Mouse (Mus musculus) retina, postnatal 7 days (tissue): ENCODE data around the gene Mal.
"Not testable (repeated sequence)": the region's sequence is repeated elsewhere in the genome, so short reads cannot be mapped to it uniquely, and the experiment has no call there.

ENCODE experiments used
- DNase-seq: peaks from one replicate; pipeline ENCODE4 v3.0.0-alpha.2; 2012; ENCODE audit warnings: low read depth, low spot score

The Mal gene

DNA sequence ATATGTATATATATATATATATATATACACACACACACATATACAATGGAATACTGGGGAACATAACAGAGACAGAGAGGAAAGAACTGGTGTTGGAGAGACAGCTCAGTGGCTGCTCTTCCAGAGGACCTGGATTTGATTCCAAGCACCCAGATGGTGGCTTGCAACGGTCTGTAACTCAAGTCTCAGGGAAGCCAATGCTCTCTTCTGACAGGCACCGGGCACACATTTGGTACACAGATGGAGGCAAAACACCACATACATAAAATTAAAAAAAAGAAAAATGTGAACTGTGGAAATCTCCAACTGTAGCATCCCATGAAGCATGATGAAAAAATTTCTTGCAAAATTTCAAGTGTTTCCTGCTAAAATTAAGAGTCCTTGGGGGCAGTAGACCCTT is 31.7 kb downstream of the Mal start:
- DNase-seq, result no peak

DNA sequence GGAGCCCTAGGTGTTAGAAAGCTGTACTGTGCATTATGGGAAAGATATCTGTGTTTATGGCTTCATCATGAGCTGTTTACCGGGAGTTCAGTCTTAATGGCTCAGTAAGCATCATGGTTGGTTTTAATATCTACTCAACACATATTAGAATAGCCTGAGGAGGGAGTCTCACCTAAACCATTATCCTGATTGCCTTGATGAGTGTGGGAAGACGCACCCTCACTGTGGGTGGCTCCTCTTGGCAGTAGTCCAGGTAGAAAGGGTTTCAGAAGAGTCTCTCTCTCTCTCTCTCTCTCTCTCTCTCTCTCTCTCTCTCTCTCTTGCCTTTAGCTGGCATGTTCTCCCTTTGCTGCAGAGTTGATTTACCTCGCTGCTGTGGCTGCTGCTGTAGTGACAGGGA is 34.4 kb downstream of the Mal start:
- no peak for DNase-seq

- no peak for DNase-seq
Observed at GRCm38 (mm10) chr2:127619311-127619710, 37.2 kb downstream of the Mal start.

DNA sequence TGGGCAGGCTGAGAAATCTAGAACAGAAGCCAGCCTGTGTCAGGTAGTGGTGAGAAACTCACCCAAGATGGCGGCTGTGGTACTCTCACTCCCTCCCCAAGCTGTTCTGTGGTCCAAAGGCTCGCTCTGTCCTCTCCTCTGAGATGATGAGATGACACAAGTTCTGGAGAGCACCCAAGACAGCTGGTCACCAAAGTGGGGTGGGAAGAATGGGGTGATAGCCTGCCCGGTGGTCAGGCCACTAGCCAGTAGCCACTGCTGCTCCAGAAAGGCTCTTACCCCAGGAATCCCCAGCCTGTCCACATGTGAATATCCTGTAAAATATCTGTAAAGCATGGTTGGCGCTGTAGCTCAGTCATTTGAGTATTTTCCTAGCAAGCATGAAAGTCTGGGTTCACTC is 44.2 kb downstream of the Mal start:
- no peak for DNase-seq

DNA sequence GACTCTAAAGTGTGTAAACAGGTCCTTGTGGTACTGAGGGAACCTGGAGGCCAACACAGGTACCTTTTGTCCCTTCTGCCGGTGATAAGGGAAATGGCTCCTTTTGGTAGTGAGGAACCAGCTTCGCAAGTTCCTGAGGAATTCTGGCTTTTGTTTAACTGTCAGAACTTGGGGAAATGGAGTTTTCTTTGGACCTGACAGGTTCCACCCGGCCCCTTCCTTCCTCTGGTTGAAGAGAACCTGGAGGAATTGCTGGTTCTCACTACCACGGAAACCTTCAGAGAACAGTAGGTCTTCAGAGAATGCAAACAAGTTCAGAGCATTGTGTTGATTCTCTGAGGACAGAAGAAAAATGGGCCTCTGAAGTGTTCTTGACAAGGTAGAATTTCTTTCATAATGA is 45.1 kb downstream of the Mal start:
- no peak for DNase-seq

- DNase-seq, result no peak
Observed at GRCm38 (mm10) chr2:127608986-127609385, 47.5 kb downstream of the Mal start.

DNA sequence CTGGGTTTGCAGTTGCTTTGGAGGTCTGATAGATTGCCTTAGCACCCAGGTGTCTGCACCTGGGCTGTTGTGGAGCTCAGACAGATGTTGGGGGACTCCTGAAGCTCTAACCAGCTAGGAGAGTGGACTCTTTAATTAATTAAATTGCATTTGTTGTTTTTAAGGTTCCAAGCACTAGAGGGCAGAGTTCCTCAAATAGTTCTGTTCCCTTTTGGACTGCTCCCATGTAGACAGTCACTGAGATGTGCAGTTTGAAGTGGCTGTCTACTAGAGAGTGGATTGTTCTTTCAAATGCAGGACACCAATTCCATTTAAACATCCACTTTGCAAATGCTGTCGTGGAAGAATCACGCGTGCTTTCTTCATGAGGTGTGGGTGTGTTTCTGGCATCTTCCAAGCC is 48.3 kb downstream of the Mal start:
- DNase-seq, result peak; percentile 36

DNA sequence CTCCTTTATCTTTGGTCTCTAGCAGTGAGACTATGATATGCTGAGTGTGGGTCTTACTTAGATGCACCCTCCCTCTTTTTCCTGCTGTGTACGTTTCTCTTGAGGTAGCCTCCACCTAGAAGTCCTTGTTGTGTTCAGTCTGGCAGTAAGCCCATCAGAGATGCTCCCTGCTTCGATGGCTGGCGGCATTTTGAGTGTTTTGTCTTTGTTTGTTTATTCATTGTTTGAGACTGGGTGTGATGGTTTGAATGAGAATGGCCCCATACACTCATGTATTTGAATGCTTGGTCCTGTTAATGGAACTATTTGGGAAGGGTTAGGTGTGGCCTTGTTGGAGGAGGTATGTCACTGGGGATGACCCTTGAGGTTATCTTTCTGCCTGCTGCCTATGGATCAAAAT is 51.3 kb downstream of the Mal start:
- no peak for DNase-seq

- DNase-seq, result not testable (repeated sequence)
Observed at GRCm38 (mm10) chr2:127603383-127603782, 53.1 kb downstream of the Mal start.

DNA sequence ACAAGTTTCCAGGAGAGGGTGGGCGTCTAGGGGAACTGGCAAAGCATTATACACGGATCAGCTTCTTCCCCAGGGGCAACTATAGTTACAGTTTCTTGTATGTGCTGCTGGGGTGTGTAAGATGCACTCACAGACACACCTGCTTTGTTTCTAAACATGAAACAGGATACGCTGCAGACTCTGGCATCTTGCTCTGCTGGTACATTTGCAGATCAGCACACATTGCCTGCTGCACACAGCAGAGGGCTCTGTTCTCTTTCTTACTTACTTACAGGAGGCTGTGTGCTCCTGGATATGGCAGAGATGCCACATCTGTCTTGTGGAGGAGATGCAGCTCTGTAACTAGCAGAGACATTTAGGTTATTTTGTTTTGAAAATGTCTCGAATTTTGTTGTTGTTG is 65.7 kb downstream of the Mal start:
- no peak for DNase-seq

DNA sequence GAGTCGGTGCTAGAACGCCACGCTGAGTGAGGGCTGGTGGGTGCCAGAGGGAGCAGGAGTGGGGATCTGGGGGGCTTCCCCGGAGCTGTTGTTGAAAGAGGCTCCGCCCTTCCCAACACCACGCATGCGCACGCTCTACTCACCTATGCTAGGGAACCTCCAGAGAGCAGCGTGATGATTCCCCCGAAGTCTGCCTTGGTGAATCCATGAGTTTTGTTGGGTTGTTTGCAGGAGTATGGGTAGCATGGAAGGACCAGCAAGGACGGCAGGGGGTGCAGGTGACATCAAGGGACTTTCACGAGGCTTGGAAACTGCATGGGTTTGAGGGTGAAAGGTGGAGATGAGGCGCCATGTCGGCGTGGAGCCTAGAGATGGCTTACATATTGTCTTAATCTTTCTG is 66.3 kb downstream of the Mal start:
- DNase-seq, result no peak

GRCm38 (mm10) chr2:127588897-127589296 is 67.6 kb downstream of the Mal start:
- no peak for DNase-seq

GRCm38 (mm10) chr2:127587514-127587844 is 69.0 kb downstream of the Mal start:
- DNase-seq, result no peak

- peak; percentile 76 for DNase-seq
Observed at GRCm38 (mm10) chr2:127586694-127587513, 69.6 kb downstream of the Mal start, which contains the start of the genes Zfp661 and Mrps5. Gene Zfp661 (minus strand): TSS chr2:127587094. Gene Mrps5 (plus strand): TSS chr2:127587222.

- DNase-seq, result peak; percentile 90
Observed at GRCm38 (mm10) chr2:127584436-127584858, 72.0 kb downstream of the Mal start.
